Mouse (Mus musculus) testis, adult 2 months (tissue): Measurements from ENCODE around the gene Gpr15.
A peak's percentile ranks its signal among the peaks of the same experiment; 100 is the strongest.

ENCODE experiments used
- CTCF ChIP-seq: fragments of 200-500 bp; IDR thresholded peaks from 2 replicates; pipeline ENCODE4 v1.5.1; 2012; ENCODE audit warnings: low read depth, mild to moderate bottlenecking, inconsistent platforms, low read length, moderate library complexity; ENCODE audit not compliant: control insufficient read depth, insufficient read depth, insufficient replicate concordance
- POLR2A ChIP-seq: fragments of 200-500 bp; IDR thresholded peaks from 2 replicates; pipeline ENCODE4 v1.6.1; 2012; ENCODE audit warnings: low read depth, mild to moderate bottlenecking, inconsistent platforms, low read length, moderate library complexity; ENCODE audit not compliant: control insufficient read depth

DNA sequence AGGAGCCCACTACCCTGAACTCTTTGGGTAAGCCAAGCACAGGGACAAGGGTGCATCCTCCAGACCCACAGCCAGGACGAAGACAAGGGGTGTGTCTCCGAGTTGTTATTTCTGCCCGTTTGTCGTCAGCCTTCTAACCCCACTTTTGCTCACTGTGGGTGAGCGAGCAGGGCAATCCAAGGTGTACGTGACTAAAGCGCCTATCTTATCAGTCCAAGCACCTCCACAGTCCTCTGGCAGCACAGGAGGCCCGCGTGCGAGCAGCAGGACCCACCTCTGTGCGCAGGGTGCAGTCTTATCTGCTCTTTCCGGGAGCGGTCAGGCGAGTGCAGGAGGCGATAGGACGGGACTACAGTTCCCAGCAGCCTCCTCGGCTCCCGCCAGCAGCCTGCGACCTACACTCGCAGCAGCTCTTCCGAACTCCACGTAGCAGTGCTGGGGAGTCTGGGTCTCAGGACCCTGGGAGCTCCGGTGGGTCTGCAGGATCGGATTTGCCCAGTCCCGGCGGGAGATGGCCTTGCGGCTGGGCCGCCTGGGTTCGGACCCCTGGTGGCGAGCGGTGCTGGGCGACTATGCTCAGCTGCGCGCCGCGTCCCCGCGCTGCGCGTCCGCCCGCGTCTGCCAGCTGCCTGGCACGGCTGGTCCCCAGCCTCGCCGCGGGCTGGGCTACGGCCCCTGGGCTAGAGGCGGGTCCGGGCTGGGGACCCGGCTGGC is 48.8 kb downstream of the Gpr15 start, which contains the start of gene Cpox:
- TF ChIP-seq CTCF (no peak), POLR2A (peak; percentile 56)
